Mouse (Mus musculus) forebrain, embryonic 12.5 days (tissue): ENCODE measurements around the gene Slc39a8. TPM values are rescaled to one million over a fixed set of nuclear protein-coding genes. Genes with fewer than 3 reads are reported as not detected.

Experiments
- ATAC-seq: fragments of 200-750 bp; cut with Nextera tagmentation; 2 replicates; pipeline ENCODE4 v1.8.0; 2017; ENCODE audit warnings: moderate TSS enrichment; ENCODE audit not compliant: low FRiP score
- H3K27ac ChIP-seq: fragments of 300-500 bp; sonication (generic); 2 replicates; pipeline ENCODE4 v1.5.1; 2016; ENCODE audit warnings: mild to moderate bottlenecking
- H3K27me3 ChIP-seq: fragments of 300-500 bp; sonication (generic); 2 replicates; pipeline ENCODE4 v1.6.1; 2016; ENCODE audit warnings: mild to moderate bottlenecking
- H3K36me3 ChIP-seq: fragments of 300-500 bp; sonication (generic); replicated peaks from 2 replicates; pipeline ENCODE4 v1.6.1; 2016; ENCODE audit warnings: mild to moderate bottlenecking
- H3K4me1 ChIP-seq: fragments of 300-500 bp; sonication (generic); 2 replicates; pipeline ENCODE4 v1.6.1; 2016
- H3K4me2 ChIP-seq: fragments of 300-500 bp; sonication (generic); 2 replicates; pipeline ENCODE4 v1.6.1; 2016; ENCODE audit warnings: mild to moderate bottlenecking, moderate library complexity
- H3K4me3 ChIP-seq: fragments of 300-500 bp; sonication (generic); replicated peaks from 2 replicates; pipeline ENCODE4 v1.5.1; 2016; ENCODE audit warnings: mild to moderate bottlenecking
- H3K9ac ChIP-seq: fragments of 300-500 bp; sonication (generic); 2 replicates; pipeline ENCODE4 v1.6.1; 2016; ENCODE audit warnings: mild to moderate bottlenecking
- H3K9me3 ChIP-seq: fragments of 300-500 bp; sonication (generic); 2 replicates; pipeline ENCODE4 v1.6.1; 2016
- WGBS: fragments of 180-500 bp; shearing (Covaris S2); methylation state at CpG from one replicate; pipeline ENCODE4 v1.1.7; 2016; 5-methylcytosine and 5-hydroxymethylcytosine counted together
- polyA plus RNA-seq: library from polyadenylated mRNA; unstranded; fragments of >200 nt; fragmentation: Nextera tagmentation; extraction: Ambion mirVana; gene quantifications from 2 replicates; pipeline ENCODE4 v1.2.1, GENCODE M21; 2016

Slc39a8 gene
- polyA plus RNA-seq, 1 experiment from 2014 or later = 13.2 TPM

GRCm38 (mm10) chr3:135854298-135854984 is 29.4 kb downstream of the Slc39a8 start:
- WGBS = 85% methylated on average over 14 of the region's 14 CpGs
- no peak overlapping the region for H3K9ac ChIP-seq
- no peak overlapping the region for H3K4me3 ChIP-seq
- no peaks in the 10 kb centered on the region for H3K36me3 ChIP-seq
- no peak overlapping the region for H3K4me2 ChIP-seq
- H3K9me3 ChIP-seq = no peaks in the 10 kb centered on the region
- no peak overlapping the region for H3K27ac ChIP-seq
- peaks cover 10% of the 10 kb centered on the region for H3K4me1 ChIP-seq
- H3K27me3 ChIP-seq = no peaks in the 10 kb centered on the region
- no peak; the same call in 1 of the 2 replicates for ATAC-seq

GRCm38 (mm10) chr3:135854985-135855340 is 29.9 kb downstream of the Slc39a8 start:
- no peak overlapping the region for H3K27ac ChIP-seq
- WGBS = 74% methylated on average over 6 of the region's 6 CpGs
- ATAC-seq = no peak; the same call in 1 of the 2 replicates

GRCm38 (mm10) chr3:135856303-135856702 is 31.2 kb downstream of the Slc39a8 start:
- no peak for ATAC-seq

More at GRCm38 (mm10) chr3:135854985-135855340, 29.9 kb downstream of the Slc39a8 start:
- H3K9me3 ChIP-seq = no peaks in the 10 kb centered on the region
- H3K4me3 ChIP-seq = no peak overlapping the region
- H3K4me1 ChIP-seq = peaks cover 10% of the 10 kb centered on the region
- H3K27me3 ChIP-seq = no peaks in the 10 kb centered on the region
- H3K4me2 ChIP-seq = no peak overlapping the region
- no peak overlapping the region for H3K9ac ChIP-seq
- no peaks in the 10 kb centered on the region for H3K36me3 ChIP-seq

GRCm38 (mm10) chr3:135857134-135857533 is 32.1 kb downstream of the Slc39a8 start:
- Histone ChIP-seq H3K4me2 (no peak overlapping the region), H3K4me3 (no peak overlapping the region), H3K9me3 (no peaks in the 10 kb centered on the region), H3K27me3 (no peaks in the 10 kb centered on the region), H3K4me1 (peaks cover 10% of the 10 kb centered on the region), H3K9ac (no peak overlapping the region), H3K27ac (no peak overlapping the region), H3K36me3 (no peaks in the 10 kb centered on the region)
- 46% methylated on average over 5 of the region's 5 CpGs for WGBS
- ATAC-seq = no peak

More at GRCm38 (mm10) chr3:135856303-135856702, 31.2 kb downstream of the Slc39a8 start:
- peaks cover 10% of the 10 kb centered on the region for H3K4me1 ChIP-seq
- H3K9me3 ChIP-seq = no peaks in the 10 kb centered on the region
- H3K9ac ChIP-seq = no peak overlapping the region
- WGBS = 47% methylated on average over 1 of the region's 1 CpGs
- H3K27ac ChIP-seq = no peak overlapping the region
- H3K27me3 ChIP-seq = no peaks in the 10 kb centered on the region
- H3K4me3 ChIP-seq = no peak overlapping the region
- H3K4me2 ChIP-seq = no peak overlapping the region
- no peaks in the 10 kb centered on the region for H3K36me3 ChIP-seq

- ATAC-seq = no peak
- Histone ChIP-seq H3K36me3 (no peaks in the 10 kb centered on the region), H3K4me1 (peaks cover 10% of the 10 kb centered on the region), H3K27me3 (no peaks in the 10 kb centered on the region), H3K4me3 (no peak overlapping the region), H3K9me3 (no peaks in the 10 kb centered on the region), H3K27ac (no peak overlapping the region), H3K4me2 (no peak overlapping the region), H3K9ac (no peak overlapping the region)
- 82% methylated on average over 5 of the region's 5 CpGs for WGBS
Measured at GRCm38 (mm10) chr3:135859431-135859830, 34.4 kb downstream of the Slc39a8 start.

- Histone ChIP-seq H3K36me3 (no peaks in the 10 kb centered on the region), H3K4me2 (no peak overlapping the region), H3K27me3 (no peaks in the 10 kb centered on the region), H3K9me3 (no peaks in the 10 kb centered on the region), H3K27ac (no peak overlapping the region), H3K4me1 (no peaks in the 10 kb centered on the region), H3K4me3 (no peak overlapping the region), H3K9ac (no peak overlapping the region)
- peak; percentile 57; the same call in 1 of the 2 replicates for ATAC-seq
- whole genome bisulfite sequencing = 57% methylated on average over 9 of the region's 9 CpGs
Measured at GRCm38 (mm10) chr3:135862804-135863203, 37.7 kb downstream of the Slc39a8 start.

- WGBS = 66% methylated on average over 4 of the region's 4 CpGs
- Histone ChIP-seq H3K4me2 (no peak overlapping the region), H3K4me3 (no peak overlapping the region), H3K9me3 (no peaks in the 10 kb centered on the region), H3K36me3 (no peaks in the 10 kb centered on the region), H3K27me3 (no peaks in the 10 kb centered on the region), H3K27ac (no peak overlapping the region), H3K9ac (no peak overlapping the region), H3K4me1 (no peaks in the 10 kb centered on the region)
- ATAC-seq = no peak
Measured at GRCm38 (mm10) chr3:135869041-135869440, 44.0 kb downstream of the Slc39a8 start.

- H3K9me3 ChIP-seq = no peaks in the 10 kb centered on the region
- no peaks in the 10 kb centered on the region for H3K27me3 ChIP-seq
- no peaks in the 10 kb centered on the region for H3K4me1 ChIP-seq
- WGBS = 86% methylated on average over 5 of the region's 5 CpGs
- H3K36me3 ChIP-seq = no peaks in the 10 kb centered on the region
- no peak overlapping the region for H3K4me3 ChIP-seq
- H3K4me2 ChIP-seq = no peak overlapping the region
- H3K9ac ChIP-seq = no peak overlapping the region
- ATAC-seq = no peak
- H3K27ac ChIP-seq = no peak overlapping the region
Measured at GRCm38 (mm10) chr3:135872325-135872724, 47.2 kb downstream of the Slc39a8 start.

- no peaks in the 10 kb centered on the region for H3K36me3 ChIP-seq
- H3K27ac ChIP-seq = no peak overlapping the region
- no peak overlapping the region for H3K9ac ChIP-seq
- no peaks in the 10 kb centered on the region for H3K27me3 ChIP-seq
- ATAC-seq = no peak
- H3K4me3 ChIP-seq = no peak overlapping the region
- H3K4me2 ChIP-seq = no peak overlapping the region
- no peaks in the 10 kb centered on the region for H3K4me1 ChIP-seq
- WGBS = 79% methylated on average over 3 of the region's 3 CpGs
- H3K9me3 ChIP-seq = no peaks in the 10 kb centered on the region
Measured at GRCm38 (mm10) chr3:135873596-135873995, 48.5 kb downstream of the Slc39a8 start.

- Histone ChIP-seq H3K4me3 (no peak overlapping the region), H3K4me1 (no peaks in the 10 kb centered on the region), H3K27me3 (no peaks in the 10 kb centered on the region), H3K9me3 (no peaks in the 10 kb centered on the region), H3K36me3 (no peaks in the 10 kb centered on the region), H3K27ac (no peak overlapping the region), H3K9ac (no peak overlapping the region), H3K4me2 (no peak overlapping the region)
- WGBS = 91% methylated on average over 6 of the region's 6 CpGs
- no peak for ATAC-seq
Measured at GRCm38 (mm10) chr3:135878048-135878447, 53.0 kb downstream of the Slc39a8 start.

- peak; percentile 9; the same call in 1 of the 2 replicates for ATAC-seq
- H3K4me2 ChIP-seq = no peak overlapping the region
- WGBS = 76% methylated on average over 12 of the region's 12 CpGs
Measured at GRCm38 (mm10) chr3:135885927-135886658, 61.0 kb downstream of the Slc39a8 start.

GRCm38 (mm10) chr3:135886659-135887027 is 61.6 kb downstream of the Slc39a8 start:
- no peak overlapping the region for H3K4me3 ChIP-seq
- 41% methylated on average over 12 of the region's 12 CpGs for WGBS
- no peak overlapping the region for H3K27ac ChIP-seq
- H3K27me3 ChIP-seq = no peaks in the 10 kb centered on the region
- peaks cover 8% of the 10 kb centered on the region; the same call in 1 of the 2 replicates for H3K4me1 ChIP-seq
- no peak overlapping the region for H3K9ac ChIP-seq
- ATAC-seq = peak; percentile 30
- no peak overlapping the region for H3K4me2 ChIP-seq
- H3K9me3 ChIP-seq = no peaks in the 10 kb centered on the region
- no peaks in the 10 kb centered on the region for H3K36me3 ChIP-seq

More at GRCm38 (mm10) chr3:135885927-135886658, 61.0 kb downstream of the Slc39a8 start:
- H3K27ac ChIP-seq = no peak overlapping the region
- no peaks in the 10 kb centered on the region for H3K9me3 ChIP-seq
- H3K36me3 ChIP-seq = no peaks in the 10 kb centered on the region
- no peak overlapping the region for H3K4me3 ChIP-seq
- no peak overlapping the region for H3K9ac ChIP-seq
- H3K4me1 ChIP-seq = peaks cover 8% of the 10 kb centered on the region; the same call in 1 of the 2 replicates
- no peaks in the 10 kb centered on the region for H3K27me3 ChIP-seq
